Mouse (Mus musculus) small intestine, adult 2 months (tissue): Measurements from ENCODE around the gene Parn.

Experiments
- CTCF ChIP-seq: fragments of 200-500 bp; IDR thresholded peaks from 2 replicates; pipeline ENCODE4 v1.5.1; 2012; ENCODE audit warnings: low read depth, mild to moderate bottlenecking, control low read depth, inconsistent platforms, low read length, moderate library complexity, mixed read lengths; ENCODE audit not compliant: insufficient replicate concordance, insufficient read length; ENCODE audit errors: extremely low read depth
- POLR2A ChIP-seq: fragments of 200-500 bp; IDR thresholded peaks from 2 replicates; pipeline ENCODE4 v1.6.1; 2012; ENCODE audit warnings: low read depth, mild to moderate bottlenecking, control low read depth, inconsistent platforms, low read length, moderate library complexity

DNA sequence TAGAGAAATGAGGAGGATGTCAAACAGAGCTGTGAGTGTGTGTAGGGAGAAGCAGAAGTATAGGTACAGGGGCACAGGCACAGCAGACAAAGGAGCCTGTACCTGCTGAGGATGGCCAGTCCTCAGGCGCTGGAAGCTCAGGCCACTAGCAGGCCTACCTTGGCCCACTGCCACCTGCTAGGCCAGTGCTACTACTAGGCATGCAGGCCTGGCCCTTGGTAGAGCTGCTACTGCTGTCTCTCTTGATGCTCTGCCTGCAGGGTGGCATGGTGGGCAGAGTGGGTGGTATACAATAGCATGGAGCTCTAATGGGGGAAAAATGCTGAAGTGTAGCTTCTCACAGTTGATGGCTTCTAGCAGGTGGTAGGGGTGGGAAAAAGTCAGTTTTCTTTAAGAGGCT lies 88.0 kb downstream of the Parn start:
- TF ChIP-seq CTCF (no peak), POLR2A (no peak)
